Mouse (Mus musculus) layer of hippocampus, adult 18-20 months (tissue): Measurements from ENCODE around the gene Tmem8b. TPM values are rescaled to one million over a fixed set of nuclear protein-coding genes. Genes with fewer than 3 reads are reported as not detected.

ENCODE experiments used
- DNase-seq, 2 experiments: peaks; one replicate each; pipeline ENCODE4 v3.0.0; 2022; ENCODE audit warnings: low spot score in 2 of 2
- total RNA-seq, 2 experiments: library from RNA; stranded (reverse); gene quantifications; 2 replicates each; pipeline ENCODE4 v1.2.3; 2021

The Tmem8b gene
- total RNA-seq, 2 experiments from 2014 or later: 68.2 to 72.1 TPM

DNA sequence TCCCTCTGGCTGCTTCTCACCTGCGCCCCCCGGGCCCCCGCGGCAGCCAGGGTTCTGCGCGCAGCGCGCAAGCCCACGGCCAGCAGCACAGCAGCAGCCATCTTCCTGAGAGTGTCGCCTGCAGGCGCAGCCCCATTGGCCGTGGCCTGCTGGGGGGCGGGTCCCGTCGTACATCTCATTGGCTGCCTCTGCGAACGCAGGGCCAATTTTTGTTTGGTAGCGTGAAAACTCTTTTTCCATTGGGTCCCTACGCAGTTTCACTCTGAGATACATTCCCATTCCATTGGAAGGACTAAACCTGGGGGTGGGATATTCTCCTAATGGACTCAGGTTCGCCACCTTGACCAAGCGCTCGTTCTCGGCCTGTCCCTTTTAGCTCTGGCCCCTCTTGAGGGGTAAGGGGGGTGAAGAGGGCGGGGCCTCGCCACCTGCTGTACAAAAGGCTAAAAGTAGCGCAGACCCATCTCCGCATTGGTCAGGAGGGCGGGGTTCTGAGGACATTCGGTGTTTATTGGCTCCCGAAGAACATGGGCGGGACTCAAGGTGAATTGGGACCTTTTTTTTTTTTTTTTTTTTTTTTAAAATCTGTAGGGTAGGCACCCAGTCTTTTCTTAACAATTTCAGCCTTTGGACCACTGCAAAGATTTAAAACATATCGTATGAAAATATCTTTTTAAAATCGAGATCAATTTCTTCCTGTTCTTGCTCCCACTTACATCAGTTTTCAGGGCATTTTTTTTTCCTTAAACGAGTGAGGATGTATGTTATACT is 12.2 kb upstream of the Tmem8b start, which contains the start of gene Hint2:
Hint2 (minus strand) TSS at position 128 of the 771 bp plus-strand sequence.
- DNase-seq: peak; percentile 94 to 97

GRCm38 (mm10) chr4:43657146-43657545 is 11.6 kb upstream of the Tmem8b start:
- DNase-seq: no peak

- no peak for DNase-seq
These were observed 2.4 kb upstream of the Tmem8b start for GRCm38 (mm10) chr4:43666412-43666811.

DNA sequence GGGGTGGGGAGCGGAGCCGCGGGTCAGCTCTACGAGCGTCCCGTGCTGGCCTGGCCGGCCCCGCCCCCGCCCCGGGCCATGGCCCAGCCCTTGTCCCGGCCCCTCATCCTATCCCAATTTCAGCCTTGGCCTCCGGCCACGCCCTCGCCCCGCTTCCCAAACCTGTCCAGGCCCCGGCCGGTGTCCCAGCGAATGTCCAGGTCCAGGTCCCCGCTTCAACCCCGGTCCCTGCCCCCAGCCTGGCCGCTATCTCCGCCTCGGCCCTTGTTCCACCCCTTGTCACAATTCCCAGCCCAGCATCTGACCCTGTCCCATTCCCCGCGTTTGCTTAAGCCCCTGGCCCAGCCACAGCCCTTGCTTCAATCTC is 640 bp downstream of the Tmem8b start:
- DNase-seq: no peak

- peak; percentile 76 to 94 for DNase-seq
These were observed 3.3 kb downstream of the Tmem8b start for GRCm38 (mm10) chr4:43672070-43672469.

DNA sequence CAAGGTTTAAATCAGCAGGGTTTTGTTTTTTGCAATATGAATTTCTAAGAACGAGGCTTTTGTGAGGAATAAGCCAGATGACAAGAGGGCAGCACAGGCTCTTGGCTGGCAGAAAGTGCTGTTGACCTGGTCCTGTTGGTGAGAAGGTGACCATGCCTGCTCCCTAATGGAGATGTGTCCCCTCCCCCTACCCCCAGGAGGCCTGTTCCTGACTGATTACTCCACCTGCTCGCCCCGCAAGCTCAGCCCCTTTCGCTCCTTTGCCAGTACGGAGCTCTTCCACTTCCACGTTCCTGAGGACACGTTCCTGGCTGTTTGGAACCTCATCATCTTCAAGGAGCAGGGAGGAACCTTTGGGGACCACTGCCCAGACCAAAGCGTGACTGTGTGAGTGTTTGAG is 4.9 kb downstream of the Tmem8b start:
- no peak for DNase-seq

DNA sequence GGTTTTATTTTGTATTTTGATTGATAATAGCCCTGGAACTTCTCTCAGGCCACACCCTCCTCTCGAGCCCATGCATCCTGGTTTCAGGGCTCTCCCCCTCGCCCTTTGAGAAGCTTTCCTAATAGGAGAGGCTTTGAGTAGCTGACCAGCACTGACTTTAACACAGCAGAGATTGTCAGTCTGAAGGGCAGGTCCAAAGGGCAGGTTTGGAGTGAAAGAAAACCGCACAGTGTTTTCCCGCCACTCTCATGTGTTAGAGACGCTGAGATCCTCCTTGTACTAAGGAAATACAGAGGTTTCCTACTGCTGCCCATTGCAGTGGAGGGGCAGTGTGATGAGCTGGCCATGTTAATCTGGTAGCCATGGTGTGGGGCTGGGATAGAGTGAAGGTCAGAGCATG is 6.2 kb downstream of the Tmem8b start:
- DNase-seq: no peak

- DNase-seq: no peak
These were observed 6.8 kb downstream of the Tmem8b start for GRCm38 (mm10) chr4:43675608-43676007.

GRCm38 (mm10) chr4:43678541-43678940 is 9.8 kb downstream of the Tmem8b start:
- DNase-seq: peak; percentile 20 to 61

GRCm38 (mm10) chr4:43679416-43680043 is 10.8 kb downstream of the Tmem8b start:
- DNase-seq: no peak

DNA sequence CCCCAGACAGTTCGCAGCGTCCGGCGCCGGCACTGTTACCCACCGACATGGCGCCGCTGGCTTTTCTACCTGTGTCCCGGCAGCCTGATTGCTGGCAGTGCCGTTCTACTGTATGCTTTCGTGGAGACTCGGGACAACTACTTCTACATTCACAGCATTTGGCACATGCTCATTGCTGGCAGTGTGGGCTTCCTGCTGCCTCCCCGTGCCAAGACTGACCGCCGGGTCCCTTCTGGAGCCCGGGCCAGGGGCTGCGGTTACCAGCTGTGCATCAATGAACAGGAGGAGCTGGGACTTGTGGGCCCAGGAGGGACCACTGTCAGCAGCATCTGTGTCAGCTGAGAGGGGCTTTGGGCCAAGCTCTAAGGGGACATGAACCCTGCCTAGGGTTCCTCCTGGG is 21.2 kb downstream of the Tmem8b start:
- DNase-seq: no peak

- no peak for DNase-seq
These were observed 22.3 kb downstream of the Tmem8b start for GRCm38 (mm10) chr4:43691026-43691425.

DNA sequence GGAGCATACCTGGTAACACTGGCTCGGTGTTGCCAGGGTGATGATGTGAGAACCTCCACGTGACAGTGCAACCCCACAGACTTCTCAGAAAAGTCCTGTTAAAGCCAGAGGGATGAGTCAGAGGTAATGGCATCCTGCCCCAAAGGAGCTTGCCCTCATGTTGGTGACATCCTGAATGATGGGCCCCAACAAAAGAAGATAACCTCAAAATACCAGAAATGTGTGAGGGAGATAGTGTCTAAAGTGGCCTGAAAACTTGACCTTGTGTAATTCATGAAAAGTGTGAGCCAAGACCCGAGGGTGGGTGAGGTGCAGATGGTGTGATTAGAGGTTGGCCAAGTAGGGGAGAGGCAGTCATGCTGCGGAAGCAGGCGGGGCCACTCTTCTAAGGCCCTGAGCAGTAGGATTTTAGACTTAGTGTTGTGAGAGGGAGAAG is 25.1 kb downstream of the Tmem8b start:
- DNase-seq: no peak

- DNase-seq: no peak
These were observed 25.9 kb downstream of the Tmem8b start for GRCm38 (mm10) chr4:43694439-43695248.

GRCm38 (mm10) chr4:43695249-43695671 is 26.5 kb downstream of the Tmem8b start:
- DNase-seq: no peak

DNA sequence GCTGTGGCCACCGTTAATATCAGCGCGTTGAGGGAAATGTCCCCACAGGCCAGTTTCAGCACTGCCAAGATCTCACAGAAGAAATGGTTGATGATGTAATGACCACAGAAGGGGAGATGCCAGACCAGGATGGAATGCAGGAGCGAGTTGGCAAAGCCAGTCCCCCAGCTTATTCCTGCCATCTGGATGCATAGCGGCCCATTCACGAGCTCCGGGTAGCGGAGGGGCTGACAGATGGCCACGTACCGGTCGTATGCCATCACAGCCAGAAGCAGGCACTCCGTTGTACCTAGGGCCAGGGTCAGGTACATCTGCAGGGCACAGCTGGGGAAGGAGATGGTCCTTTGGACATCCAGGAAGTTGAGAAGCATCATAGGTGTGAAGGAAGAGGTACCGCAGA is 27.8 kb downstream of the Tmem8b start:
- no peak for DNase-seq

GRCm38 (mm10) chr4:43700707-43701106 is 31.9 kb downstream of the Tmem8b start, which contains the start of gene Olfr70:
Gene Olfr70 (minus strand): TSS chr4:43700807.
- DNase-seq: no peak

- no peak for DNase-seq
These were observed 34.7 kb downstream of the Tmem8b start for GRCm38 (mm10) chr4:43703439-43703838.

- DNase-seq: no peak
These were observed 35.1 kb downstream of the Tmem8b start for GRCm38 (mm10) chr4:43703851-43704250.

DNA sequence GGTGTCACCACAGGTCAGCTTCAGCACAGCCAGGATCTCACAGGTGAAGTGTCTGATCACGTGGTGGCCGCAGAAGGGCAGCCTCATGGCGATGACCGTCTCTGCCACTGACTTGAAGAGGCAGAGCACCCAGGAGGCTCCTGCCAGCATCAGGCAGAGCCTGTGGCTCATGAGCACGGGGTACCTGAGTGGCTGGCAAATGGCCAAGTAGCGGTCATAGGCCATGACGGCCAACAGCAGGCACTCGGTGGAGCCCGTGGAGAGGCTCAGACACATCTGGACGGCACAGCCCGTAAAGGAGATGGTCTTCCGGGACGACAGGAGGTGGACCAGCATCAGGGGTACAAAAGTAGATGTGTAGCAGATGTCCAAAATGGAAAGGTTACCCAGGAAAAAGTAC is 37.2 kb downstream of the Tmem8b start:
- no peak for DNase-seq

GRCm38 (mm10) chr4:43709869-43710268 is 41.1 kb downstream of the Tmem8b start, which contains the start of gene Olfr71:
Gene Olfr71 (minus strand): TSS chr4:43710255.
- no peak for DNase-seq

DNA sequence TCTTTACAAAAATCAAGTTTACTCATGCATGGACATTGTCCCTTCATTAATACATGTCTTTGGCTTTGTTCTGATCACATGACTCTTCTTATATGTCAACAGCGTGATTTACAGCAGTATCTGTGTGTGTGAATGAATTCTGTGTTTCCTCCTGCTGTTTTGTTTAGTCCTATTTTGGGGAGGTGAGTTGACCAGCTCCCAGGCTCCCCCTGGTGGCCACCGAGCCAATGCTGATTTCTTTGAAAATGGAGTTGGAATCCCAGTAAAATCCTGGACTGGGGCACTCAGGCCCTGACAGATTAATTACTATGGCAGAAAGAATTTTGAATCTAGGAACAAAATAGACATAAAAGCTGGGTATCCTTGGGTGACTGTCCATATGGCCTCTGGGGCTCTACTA is 43.0 kb downstream of the Tmem8b start:
- DNase-seq: peak; percentile 49 to 87
